ENCODE assay signal across 19 mouse cellular contexts in the genomic region with DNA sequence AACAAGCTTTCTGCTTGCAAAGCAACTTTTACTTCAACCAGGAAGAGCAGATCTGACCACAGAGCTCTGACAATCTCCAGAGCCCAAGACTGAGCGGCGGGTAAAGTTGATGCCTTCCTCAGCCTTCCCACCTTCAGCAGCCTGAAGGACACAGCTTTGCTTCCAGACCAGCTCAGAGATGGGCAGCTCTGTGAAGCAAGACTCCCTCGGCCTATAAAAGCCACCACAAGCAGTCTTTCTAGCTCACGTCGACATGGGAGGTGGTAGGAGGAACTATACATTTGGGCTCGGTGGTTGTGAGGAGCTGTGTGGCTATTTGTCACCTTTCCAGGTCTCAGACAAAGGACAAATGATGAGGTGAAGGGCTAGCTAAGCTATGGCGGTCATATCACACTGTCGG. TPM values are rescaled to one million over a fixed set of nuclear protein-coding genes. Genes with fewer than 3 reads are reported as not detected.
A peak's percentile ranks its signal among the peaks of the same experiment; 100 is the strongest.
DNase-seq lines count a peak whose midpoint lies in the region; ATAC-seq and TF ChIP-seq lines count a peak whose summit lies in the region.
"Had no signal": no experiment of that assay in that cellular context is flagged by ENCODE, and none has a peak within 500 bp of the region (broad histone marks: within the 10 kb centered on the region; RNA-seq: fewer than 3 reads in every experiment).

No protein-coding gene starts in this region.

- H3K27ac ChIP-seq in gastrocnemius, adult 2 months, result peak overlapping the region; percentile 99
- H3K27ac ChIP-seq in heart, postnatal 0 days (ENCODE audit: low read depth), result peak overlapping the region; percentile 60
- no peak overlapping the region for H3K27ac ChIP-seq in thymus, adult 2 months (ENCODE audit: control insufficient read depth, insufficient read depth, low read length)
- H3K27ac ChIP-seq: lung, embryonic 15.5 days; midbrain, embryonic 15.5 days; stomach, postnatal 0 days had no signal

- no peak for TF ChIP-seq CTCF in gastrocnemius, adult 2 months (IDR thresholded peaks at IDR 0.05)
- TF ChIP-seq CTCF in heart, postnatal 0 days (IDR thresholded peaks at IDR 0.05; ENCODE audit: low read depth), result no peak
- no peak for TF ChIP-seq CTCF in thymus, adult 2 months (IDR thresholded peaks at IDR 0.05; ENCODE audit: borderline replicate concordance, control insufficient read depth, extremely low read depth, insufficient read depth, low read length, poor library complexity)

- TF ChIP-seq EP300 in heart, postnatal 0 days (IDR thresholded peaks at IDR 0.05; ENCODE audit: low read depth), result no peak

- H3K9ac ChIP-seq in heart, postnatal 0 days (replicated peaks; ENCODE audit: low read depth, low read length), result no peak overlapping the region
- H3K9ac ChIP-seq: lung, embryonic 15.5 days; midbrain, embryonic 15.5 days had no signal

- no peak for ATAC-seq in megakaryocyte, adult 5-6 weeks (ENCODE audit: poor library complexity, severe bottlenecking)
- ATAC-seq in heart, postnatal 0 days (ENCODE audit: insufficient read depth, low read depth), result no peak
- ATAC-seq: forebrain, embryonic 14.5 days; hindbrain, embryonic 16.5 days; midbrain, embryonic 15.5 days had no signal

- no peak for DNase-seq in gastrocnemius, adult 2 months
- no peak for DNase-seq in gastrocnemius, adult 18-20 months (ENCODE audit: low spot score)
- no peak for DNase-seq in heart, postnatal 0 days (ENCODE audit: low spot score)
- no peak for DNase-seq in right cerebral cortex, postnatal 25 days
- no peak for DNase-seq in thymus, adult 2 months
- no peak for DNase-seq in kidney, postnatal 25 days
- DNase-seq: adrenal gland, adult 2 months; cerebellum, adult 2 months; kidney, adult 8-10 months; layer of hippocampus, postnatal 36 days; thymus, postnatal 14 days had no signal

- TF ChIP-seq POLR2A in thymus, adult 2 months (IDR thresholded peaks at IDR 0.05; ENCODE audit: control insufficient read depth, extremely low read depth, insufficient read depth, low read length, poor library complexity), result no peak

- no peaks in the 10 kb centered on the region for H3K36me3 ChIP-seq in megakaryocyte, embryonic 14.5 days (replicated peaks; ENCODE audit: low read length)
- peaks cover 24% of the 10 kb centered on the region; the same call in 1 of the 2 replicates for H3K36me3 ChIP-seq in heart, postnatal 0 days (replicated peaks; ENCODE audit: control insufficient read depth, insufficient read depth, low read length)
- peaks cover 55% of the 10 kb centered on the region for H3K36me3 ChIP-seq in thymus, adult 2 months (ENCODE audit: control insufficient read depth, insufficient read depth, low read length)
- H3K36me3 ChIP-seq: lung, embryonic 15.5 days; midbrain, embryonic 15.5 days had no signal

- WGBS in heart, postnatal 0 days, result 47% methylated on average over 8 of the region's 8 CpGs
- 41% methylated on average over 8 of the region's 8 CpGs for WGBS in thymus, adult 2 months

- peaks cover 76% of the 10 kb centered on the region for H3K4me1 ChIP-seq in megakaryocyte, embryonic 14.5 days
- H3K4me1 ChIP-seq in heart, postnatal 0 days (ENCODE audit: control insufficient read depth, insufficient read depth), result peaks cover 85% of the 10 kb centered on the region
- H3K4me1 ChIP-seq in thymus, adult 2 months (replicated peaks; ENCODE audit: control insufficient read depth, insufficient read depth, low read length), result peaks cover 59% of the 10 kb centered on the region

- no peak overlapping the region for H3K4me3 ChIP-seq in gastrocnemius, adult 2 months
- peak overlapping the region; percentile 62 for H3K4me3 ChIP-seq in megakaryocyte, embryonic 14.5 days (replicated peaks)
- no peak overlapping the region for H3K4me3 ChIP-seq in heart, postnatal 0 days (ENCODE audit: low read depth, low read length)
- H3K4me3 ChIP-seq in thymus, adult 2 months (ENCODE audit: control insufficient read depth, insufficient read depth, low read length), result no peak overlapping the region
- H3K4me3 ChIP-seq: erythroblast, embryonic 14.5 days; lung, embryonic 15.5 days; midbrain, embryonic 15.5 days had no signal

- no peaks in the 10 kb centered on the region for H3K9me3 ChIP-seq in megakaryocyte, embryonic 14.5 days
- no peaks in the 10 kb centered on the region for H3K9me3 ChIP-seq in heart, postnatal 0 days (replicated peaks; ENCODE audit: control insufficient read depth, low read length)
- H3K9me3 ChIP-seq: lung, embryonic 15.5 days; midbrain, embryonic 15.5 days had no signal

- intact Hi-C loops in gastrocnemius, adult 2 months (cut with DNase I), result no loop called here

- H3K4me2 ChIP-seq in heart, postnatal 0 days (ENCODE audit: low read depth, low read length), result no peak overlapping the region
- H3K4me2 ChIP-seq: lung, embryonic 15.5 days; midbrain, embryonic 15.5 days had no signal

- H3K27me3 ChIP-seq in megakaryocyte, embryonic 14.5 days (replicated peaks), result peaks cover 44% of the 10 kb centered on the region
- no peaks in the 10 kb centered on the region for H3K27me3 ChIP-seq in heart, postnatal 0 days (ENCODE audit: control insufficient read depth, insufficient read depth, low read length)
- H3K27me3 ChIP-seq in thymus, adult 2 months (ENCODE audit: control insufficient read depth, insufficient read depth, low read length), result no peaks in the 10 kb centered on the region
- H3K27me3 ChIP-seq: lung, embryonic 15.5 days had no signal

RNA-seq across cellular contexts. Expression of a gene that starts 11.9 kb away (rescaled TPM):
- total RNA-seq in gastrocnemius, adult 2 months (2021), result 10 to 100 TPM; 93.3 to 95.0 TPM
- 100 to 1,000 TPM in 1 of 2 experiments, 10 to 100 TPM in 1; 89.6 to 103 TPM for total RNA-seq in gastrocnemius, adult 18-20 months (2021)
- polyA plus RNA-seq in megakaryocyte, embryonic 14.5 days (2012; ENCODE audit: insufficient read depth, low replicate concordance), result 0.43 and 11.0 TPM in 2 replicates
- total RNA-seq in megakaryocyte, adult 5-6 weeks (2015), result 82.1 and 88.8 TPM in 2 replicates
- total RNA-seq in megakaryocyte, adult 5-6 weeks (2017), result 184 and 199 TPM in 2 replicates
- total RNA-seq in heart, postnatal 0 days (2014; rRNA removed; ENCODE audit: low replicate concordance), result 88.6 and 94.0 TPM in 2 replicates
- 103 and 116 TPM in 2 replicates for polyA plus RNA-seq in heart, postnatal 0 days (2015; fragmentation: Nextera tagmentation; extraction: Ambion mirVana)
- 220 and 249 TPM in 2 replicates for polyA plus RNA-seq in thymus, adult 2 months (2012; rRNA removed)
